Mouse (Mus musculus) G1E (cell line): Measurements from ENCODE around the gene Gart.

Experiments used
- CTCF ChIP-seq: IDR thresholded peaks from 2 replicates; pipeline ENCODE4 v1.5.1; 2012; ENCODE audit warnings: low read depth, low read length, inconsistent platforms, mixed read lengths
- GATA1 ChIP-seq: IDR thresholded peaks from 2 replicates; pipeline ENCODE4 v1.6.1; 2012; ENCODE audit warnings: borderline replicate concordance, low read length, inconsistent platforms, mixed read lengths
- GATA2 ChIP-seq: IDR thresholded peaks from 2 replicates; pipeline ENCODE4 v1.6.1; 2012; ENCODE audit warnings: low read depth, low read length, inconsistent platforms, borderline replicate concordance
- POLR2AphosphoS5 ChIP-seq: IDR thresholded peaks from 2 replicates; pipeline ENCODE4 v1.6.1; 2012; ENCODE audit warnings: low read depth, low read length, inconsistent platforms; ENCODE audit not compliant: insufficient replicate concordance
- TAL1 ChIP-seq: conservative IDR thresholded peaks from 2 replicates; pipeline ENCODE4 v1.6.1; 2012; ENCODE audit warnings: low read depth, low read length, inconsistent platforms, mixed read lengths

DNA sequence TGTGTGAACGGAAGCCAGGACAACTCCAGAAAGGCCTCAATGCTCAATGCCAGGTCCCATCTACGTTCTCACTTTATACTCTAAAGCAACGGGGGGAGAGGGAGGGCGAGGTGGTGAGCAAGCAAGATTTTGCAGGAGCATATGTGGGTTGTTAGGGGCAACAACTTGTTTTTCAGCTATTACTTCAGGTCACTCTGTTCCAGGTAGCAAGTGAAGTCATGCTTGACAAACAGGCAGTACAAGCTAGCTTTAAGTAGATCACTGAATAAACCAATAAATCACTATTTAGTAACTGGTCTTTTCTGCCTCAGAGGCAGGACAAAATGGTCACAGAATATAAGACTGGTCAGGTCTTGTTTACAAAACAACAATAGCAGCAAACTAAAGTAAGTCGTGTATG lies 61.1 kb downstream of the Gart start:
- TF ChIP-seq CTCF (no peak), GATA1 (no peak), GATA2 (no peak), TAL1 (no peak), POLR2AphosphoS5 (no peak)
